Mouse (Mus musculus): ENCODE measurements around the gene Smarcc2.

- TF ChIP-seq CEBPB (IDR thresholded peaks at IDR 0.05; ENCODE audit: low read depth) (no peak), MAX (IDR thresholded peaks at IDR 0.05) (no peak), USF1 (IDR thresholded peaks at IDR 0.05; ENCODE audit: low read depth) (no peak), CTCF (IDR thresholded peaks at IDR 0.05; ENCODE audit: control insufficient read depth, insufficient read depth, insufficient read length) (no peak), MYOD1 (IDR thresholded peaks at IDR 0.05; ENCODE audit: control insufficient read depth, insufficient read length, low read depth) (no peak)
Measured at GRCm38 (mm10) chr10:128489785-128490184, 30.7 kb downstream of the Smarcc2 start.

Measured in C2C12 (cell line).